Mouse (Mus musculus): ENCODE results near the gene Gopc. TPM values are rescaled to one million over a fixed set of nuclear protein-coding genes. Genes with fewer than 3 reads are reported as not detected.

Gene Gopc
- total and polyA plus RNA-seq, 2 experiments, result 3.7 to 14.9 TPM

DNA sequence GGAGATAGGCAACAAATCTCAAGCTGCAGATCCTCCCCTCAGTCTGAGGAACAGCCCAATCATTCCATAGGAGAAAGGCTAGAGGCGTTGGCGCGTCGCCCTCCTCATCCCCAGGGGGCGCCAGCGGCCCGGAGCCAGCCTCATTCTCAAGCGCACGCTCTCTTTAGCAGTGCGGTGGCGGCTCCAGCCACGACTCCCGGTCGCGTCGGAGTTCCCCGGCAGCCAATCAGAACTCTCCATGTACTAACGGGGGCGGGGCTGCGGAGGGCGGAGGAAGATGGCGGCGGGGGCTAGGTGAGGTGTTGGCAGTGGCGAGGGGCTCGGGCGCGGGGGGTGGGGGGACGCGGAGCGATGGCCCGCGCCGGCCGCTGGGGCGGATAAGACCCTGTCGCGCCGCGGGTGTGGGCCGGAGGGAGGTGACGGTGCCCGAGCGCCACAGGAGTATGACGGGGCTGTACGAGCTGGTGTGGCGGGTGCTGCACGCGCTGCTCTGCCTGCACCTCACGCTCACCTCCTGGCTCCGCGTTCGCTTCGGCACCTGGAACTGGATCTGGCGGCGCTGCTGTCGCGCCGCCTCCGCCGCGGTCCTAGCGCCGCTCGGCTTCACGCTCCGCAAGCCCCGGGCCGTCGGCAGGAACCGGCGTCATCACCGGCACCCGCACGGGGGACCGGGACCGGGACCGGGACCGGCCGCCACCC, 35.5 kb upstream of the Gopc start, which contains the start of gene Nus1:
Gene Nus1 (plus strand): TSS at position 249 of the 699 bp plus-strand sequence.
- Histone ChIP-seq H3K36me3 (ENCODE audit: control insufficient read depth, insufficient read depth, low read length) (no peaks in the 10 kb centered on the region), H3K4me3 (ENCODE audit: insufficient read depth, low read depth, low read length) (peak within 1 kb of the TSS; percentile 82), H3K79me2 (ENCODE audit: control insufficient read depth, insufficient read depth, low read length) (peaks cover 22% of the 10 kb centered on the region), H3K27me3 (ENCODE audit: control insufficient read depth, insufficient read depth, low read length) (no peaks in the 10 kb centered on the region), H3K9ac (ENCODE audit: low read depth, low read length) (peak within 1 kb of the TSS; percentile 89), H3K4me1 (ENCODE audit: control insufficient read depth, insufficient read depth, low read length) (peaks cover 23% of the 10 kb centered on the region), H3K27ac (replicated peaks; ENCODE audit: insufficient read depth, low read depth, low read length) (peak within 1 kb of the TSS; percentile 72)
- TF ChIP-seq POLR2A (IDR thresholded peaks at IDR 0.05; ENCODE audit: extremely low read depth, insufficient read depth, low read length) (peak; percentile 51; the same call in 1 of the 2 replicates), CTCF (IDR thresholded peaks at IDR 0.05; ENCODE audit: low read depth, low read length) (peak; percentile 93)
- peak; percentile 83 for DNase-seq (ENCODE audit: extremely low read depth, low read depth, low spot score)
- WGBS, result under 1% methylated on average over 78 of the region's 79 CpGs

GRCm38 (mm10) chr10:52416458-52416857, 34.5 kb upstream of the Gopc start:
- 16% methylated on average over 2 of the region's 2 CpGs for WGBS
- H3K4me3 ChIP-seq (ENCODE audit: insufficient read depth, low read depth, low read length), result peak overlapping the region; percentile 82; the same call in 1 of the 2 replicates

GRCm38 (mm10) chr10:52415020-52415419, 33.1 kb upstream of the Gopc start:
- DNase-seq (ENCODE audit: extremely low read depth, low read depth, low spot score), result no peak
- H3K36me3 ChIP-seq (ENCODE audit: control insufficient read depth, insufficient read depth, low read length), result no peaks in the 10 kb centered on the region
- H3K27ac ChIP-seq (replicated peaks; ENCODE audit: insufficient read depth, low read depth, low read length), result no peak overlapping the region
- H3K9ac ChIP-seq (ENCODE audit: low read depth, low read length), result no peak overlapping the region
- H3K27me3 ChIP-seq (ENCODE audit: control insufficient read depth, insufficient read depth, low read length), result peaks cover 1% of the 10 kb centered on the region; the same call in 1 of the 2 replicates
- H3K79me2 ChIP-seq (ENCODE audit: control insufficient read depth, insufficient read depth, low read length), result peaks cover 14% of the 10 kb centered on the region
- H3K4me1 ChIP-seq (ENCODE audit: control insufficient read depth, insufficient read depth, low read length), result peaks cover 11% of the 10 kb centered on the region
- no peak overlapping the region for H3K4me3 ChIP-seq (ENCODE audit: insufficient read depth, low read depth, low read length)
- 82% methylated on average over 2 of the region's 2 CpGs for WGBS
- TF ChIP-seq CTCF (IDR thresholded peaks at IDR 0.05; ENCODE audit: low read depth, low read length) (no peak), POLR2A (IDR thresholded peaks at IDR 0.05; ENCODE audit: extremely low read depth, insufficient read depth, low read length) (no peak)

More at GRCm38 (mm10) chr10:52416458-52416857, 34.5 kb upstream of the Gopc start:
- Histone ChIP-seq H3K4me1 (ENCODE audit: control insufficient read depth, insufficient read depth, low read length) (peaks cover 20% of the 10 kb centered on the region), H3K27ac (replicated peaks; ENCODE audit: insufficient read depth, low read depth, low read length) (no peak overlapping the region), H3K9ac (ENCODE audit: low read depth, low read length) (no peak overlapping the region), H3K79me2 (ENCODE audit: control insufficient read depth, insufficient read depth, low read length) (peaks cover 14% of the 10 kb centered on the region), H3K27me3 (ENCODE audit: control insufficient read depth, insufficient read depth, low read length) (no peaks in the 10 kb centered on the region; the same call in 1 of the 2 replicates), H3K36me3 (ENCODE audit: control insufficient read depth, insufficient read depth, low read length) (no peaks in the 10 kb centered on the region)
- DNase-seq (ENCODE audit: extremely low read depth, low read depth, low spot score), result no peak
- TF ChIP-seq CTCF (IDR thresholded peaks at IDR 0.05; ENCODE audit: low read depth, low read length) (no peak), POLR2A (IDR thresholded peaks at IDR 0.05; ENCODE audit: extremely low read depth, insufficient read depth, low read length) (no peak)

GRCm38 (mm10) chr10:52407526-52407925, 25.6 kb upstream of the Gopc start:
- Histone ChIP-seq H3K4me1 (ENCODE audit: control insufficient read depth, insufficient read depth, low read length) (no peaks in the 10 kb centered on the region), H3K4me3 (ENCODE audit: insufficient read depth, low read depth, low read length) (no peak overlapping the region), H3K79me2 (ENCODE audit: control insufficient read depth, insufficient read depth, low read length) (no peaks in the 10 kb centered on the region), H3K27me3 (ENCODE audit: control insufficient read depth, insufficient read depth, low read length) (peaks cover 2% of the 10 kb centered on the region; the same call in 1 of the 2 replicates), H3K36me3 (ENCODE audit: control insufficient read depth, insufficient read depth, low read length) (no peaks in the 10 kb centered on the region), H3K27ac (replicated peaks; ENCODE audit: insufficient read depth, low read depth, low read length) (no peak overlapping the region), H3K9ac (ENCODE audit: low read depth, low read length) (no peak overlapping the region)
- TF ChIP-seq POLR2A (IDR thresholded peaks at IDR 0.05; ENCODE audit: extremely low read depth, insufficient read depth, low read length) (no peak), CTCF (IDR thresholded peaks at IDR 0.05; ENCODE audit: low read depth, low read length) (no peak)
- no peak for DNase-seq (ENCODE audit: extremely low read depth, low read depth, low spot score)
- WGBS, result 90% methylated on average over 2 of the region's 2 CpGs

- 87% methylated on average over 13 of the region's 13 CpGs for WGBS
- H3K79me2 ChIP-seq (ENCODE audit: control insufficient read depth, insufficient read depth, low read length), result no peaks in the 10 kb centered on the region
- no peak overlapping the region for H3K9ac ChIP-seq (ENCODE audit: low read depth, low read length)
- DNase-seq (ENCODE audit: extremely low read depth, low read depth, low spot score), result no peak
- no peak for TF ChIP-seq CTCF (IDR thresholded peaks at IDR 0.05; ENCODE audit: low read depth, low read length)
- TF ChIP-seq POLR2A (IDR thresholded peaks at IDR 0.05; ENCODE audit: extremely low read depth, insufficient read depth, low read length), result no peak
- no peak overlapping the region for H3K27ac ChIP-seq (replicated peaks; ENCODE audit: insufficient read depth, low read depth, low read length)
- H3K36me3 ChIP-seq (ENCODE audit: control insufficient read depth, insufficient read depth, low read length), result no peaks in the 10 kb centered on the region
- peaks cover 2% of the 10 kb centered on the region; the same call in 1 of the 2 replicates for H3K27me3 ChIP-seq (ENCODE audit: control insufficient read depth, insufficient read depth, low read length)
- H3K4me3 ChIP-seq (ENCODE audit: insufficient read depth, low read depth, low read length), result no peak overlapping the region
- H3K4me1 ChIP-seq (ENCODE audit: control insufficient read depth, insufficient read depth, low read length), result no peaks in the 10 kb centered on the region
These were observed 23.2 kb upstream of the Gopc start for GRCm38 (mm10) chr10:52405160-52405559.

DNA sequence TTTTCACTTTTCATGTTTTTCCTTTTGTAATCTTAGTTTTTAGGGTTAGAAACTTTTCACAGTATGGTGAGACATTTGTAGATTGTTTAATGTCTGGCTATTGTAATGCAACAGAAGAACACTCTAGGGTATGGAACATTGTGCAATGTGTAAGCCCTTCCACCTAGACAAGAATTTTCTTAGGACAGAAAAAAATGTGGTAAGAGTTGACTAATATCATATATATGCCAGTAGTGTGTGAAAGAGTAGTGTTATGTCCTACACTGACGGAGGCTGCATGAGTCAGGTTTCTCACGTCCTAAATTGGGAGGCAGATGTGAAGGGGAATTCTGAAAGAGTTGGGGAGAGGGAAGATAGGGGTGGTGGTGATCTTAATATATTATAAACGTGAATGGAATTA, 17.8 kb upstream of the Gopc start:
- no peak overlapping the region for H3K9ac ChIP-seq (ENCODE audit: low read depth, low read length)
- H3K27me3 ChIP-seq (ENCODE audit: control insufficient read depth, insufficient read depth, low read length), result no peaks in the 10 kb centered on the region
- no peaks in the 10 kb centered on the region for H3K36me3 ChIP-seq (ENCODE audit: control insufficient read depth, insufficient read depth, low read length)
- H3K4me1 ChIP-seq (ENCODE audit: control insufficient read depth, insufficient read depth, low read length), result no peaks in the 10 kb centered on the region
- no peak overlapping the region for H3K27ac ChIP-seq (replicated peaks; ENCODE audit: insufficient read depth, low read depth, low read length)
- no peak overlapping the region for H3K4me3 ChIP-seq (ENCODE audit: insufficient read depth, low read depth, low read length)
- no peaks in the 10 kb centered on the region for H3K79me2 ChIP-seq (ENCODE audit: control insufficient read depth, insufficient read depth, low read length)
- DNase-seq (ENCODE audit: extremely low read depth, low read depth, low spot score), result no peak
- TF ChIP-seq CTCF (IDR thresholded peaks at IDR 0.05; ENCODE audit: low read depth, low read length), result no peak
- TF ChIP-seq POLR2A (IDR thresholded peaks at IDR 0.05; ENCODE audit: extremely low read depth, insufficient read depth, low read length), result no peak
- whole genome bisulfite sequencing, result 65% methylated on average over 3 of the region's 3 CpGs

Data from liver, adult 2 months (tissue).